Mouse (Mus musculus): ENCODE data around the gene Ly6g6c.
A peak's percentile ranks its signal among the peaks of the same experiment; 100 is the strongest.
"Not testable (repeated sequence)": the region's sequence is repeated elsewhere in the genome, so short reads cannot be mapped to it uniquely, and the experiment has no call there.

The Ly6g6c gene

DNA sequence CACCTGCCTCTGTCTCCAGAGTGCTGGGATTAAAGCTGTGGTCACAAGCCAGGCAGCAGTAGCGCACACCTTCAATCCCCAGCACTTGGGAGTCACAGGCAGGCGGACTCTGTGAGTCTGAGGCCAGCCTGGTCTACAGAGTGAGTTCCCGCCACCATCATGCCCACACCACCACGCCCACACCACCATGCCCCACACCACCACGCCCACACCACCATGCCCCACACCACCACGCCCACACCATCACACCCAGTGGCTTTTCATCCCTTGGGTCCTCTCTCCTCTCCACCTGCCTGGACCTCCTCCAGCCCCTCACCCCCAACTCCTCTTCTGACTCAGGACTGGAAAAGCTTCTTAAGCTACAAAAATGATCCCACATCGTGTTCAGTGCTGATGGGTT is 33.3 kb upstream of the Ly6g6c start:
- no peak for DNase-seq (ENCODE audit: low read depth, low spot score)

GRCm38 (mm10) chr17:35032323-35032870 is 32.8 kb upstream of the Ly6g6c start:
- no peak for DNase-seq (ENCODE audit: low read depth, low spot score)

GRCm38 (mm10) chr17:35033703-35034102 is 31.5 kb upstream of the Ly6g6c start:
- not testable (repeated sequence) for DNase-seq (ENCODE audit: low read depth, low spot score)

DNA sequence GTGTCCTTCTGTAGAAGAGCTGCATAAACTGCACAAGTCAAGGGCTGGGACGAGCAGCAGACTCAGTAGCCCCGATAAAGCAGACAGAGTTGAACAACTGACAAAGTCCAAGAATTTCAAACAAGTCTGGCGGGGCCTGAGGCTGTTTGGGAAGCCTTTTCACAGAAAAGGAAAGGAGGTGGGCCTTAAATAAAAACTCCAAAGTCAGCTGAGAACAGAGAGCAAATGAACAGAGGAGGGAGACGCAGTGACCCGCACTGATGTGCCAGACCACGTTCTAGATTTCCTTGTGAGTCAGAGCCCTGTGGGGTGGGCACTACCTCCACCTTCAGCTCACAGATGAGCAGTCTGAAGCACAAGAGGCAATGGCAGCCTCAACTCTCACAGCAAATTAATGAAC is 30.3 kb upstream of the Ly6g6c start:
- no peak for DNase-seq (ENCODE audit: low read depth, low spot score)

GRCm38 (mm10) chr17:35039121-35039873 is 25.9 kb upstream of the Ly6g6c start:
- DNase-seq (ENCODE audit: low read depth, low spot score), result peak; percentile 91

DNA sequence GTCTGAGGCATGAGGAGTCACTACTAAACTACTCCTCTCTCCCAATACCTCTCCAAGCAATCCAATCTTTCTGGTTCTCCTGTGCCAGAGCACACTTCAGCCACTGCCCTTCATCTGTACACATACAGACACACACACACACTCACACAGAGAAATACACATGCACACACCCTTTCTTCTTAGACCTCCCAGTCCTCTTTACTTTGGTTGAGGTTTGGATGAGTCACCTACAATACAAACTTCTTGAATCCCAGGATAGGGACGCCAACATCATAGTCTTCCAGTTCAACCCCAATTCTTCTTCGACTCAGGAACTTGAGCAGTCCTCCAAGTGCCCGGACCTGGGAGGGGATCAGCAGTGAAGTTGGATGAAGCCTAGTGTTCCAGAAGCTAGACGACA is 21.4 kb upstream of the Ly6g6c start:
- peak; percentile 60 for DNase-seq (ENCODE audit: low read depth, low spot score)

- peak; percentile 60 for DNase-seq (ENCODE audit: low read depth, low spot score)
These were observed 20.0 kb upstream of the Ly6g6c start for GRCm38 (mm10) chr17:35044904-35045806.

DNA sequence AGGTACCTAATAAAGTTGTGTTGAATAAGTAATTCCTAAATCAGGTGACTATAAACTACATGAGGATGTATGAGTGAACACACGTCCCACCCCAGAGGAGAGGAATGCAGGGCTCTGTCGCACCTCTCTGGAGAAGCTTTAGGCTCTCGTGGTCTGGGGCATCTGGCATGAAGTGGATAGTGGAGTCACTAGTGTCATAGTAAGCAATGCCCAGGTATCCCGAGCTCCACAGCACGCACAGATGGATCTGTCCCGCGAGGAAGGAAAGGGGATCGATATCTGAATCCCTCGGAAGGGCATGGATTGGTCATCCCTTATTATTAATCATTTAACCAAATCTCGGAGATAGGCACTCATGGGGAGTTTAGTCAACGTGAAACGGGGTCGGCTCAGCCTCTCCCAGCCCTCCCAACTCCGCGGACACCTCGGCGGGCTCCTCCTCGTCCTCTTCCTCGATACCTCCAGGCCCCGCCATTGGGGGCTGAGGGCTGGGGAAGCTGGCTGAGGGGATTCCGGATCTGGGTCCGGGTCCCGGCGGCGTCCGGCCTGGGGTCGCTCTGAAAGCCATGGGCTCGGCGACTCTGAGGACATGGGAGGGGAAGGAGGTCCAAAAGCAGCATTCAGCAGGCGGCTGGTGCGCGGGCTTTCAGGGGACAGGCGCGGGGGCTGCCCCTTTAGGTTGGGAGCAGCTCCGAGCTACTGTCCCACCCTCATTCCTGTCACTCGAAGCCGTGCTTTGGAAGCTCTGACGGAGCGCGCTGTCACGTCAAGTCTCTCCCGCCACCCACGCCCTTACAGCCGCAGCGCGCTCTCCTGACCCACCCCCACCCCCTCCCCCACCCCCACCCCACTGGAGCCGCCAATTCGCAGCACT is 19.1 kb upstream of the Ly6g6c start:
- DNase-seq (ENCODE audit: low read depth, low spot score), result no peak

DNA sequence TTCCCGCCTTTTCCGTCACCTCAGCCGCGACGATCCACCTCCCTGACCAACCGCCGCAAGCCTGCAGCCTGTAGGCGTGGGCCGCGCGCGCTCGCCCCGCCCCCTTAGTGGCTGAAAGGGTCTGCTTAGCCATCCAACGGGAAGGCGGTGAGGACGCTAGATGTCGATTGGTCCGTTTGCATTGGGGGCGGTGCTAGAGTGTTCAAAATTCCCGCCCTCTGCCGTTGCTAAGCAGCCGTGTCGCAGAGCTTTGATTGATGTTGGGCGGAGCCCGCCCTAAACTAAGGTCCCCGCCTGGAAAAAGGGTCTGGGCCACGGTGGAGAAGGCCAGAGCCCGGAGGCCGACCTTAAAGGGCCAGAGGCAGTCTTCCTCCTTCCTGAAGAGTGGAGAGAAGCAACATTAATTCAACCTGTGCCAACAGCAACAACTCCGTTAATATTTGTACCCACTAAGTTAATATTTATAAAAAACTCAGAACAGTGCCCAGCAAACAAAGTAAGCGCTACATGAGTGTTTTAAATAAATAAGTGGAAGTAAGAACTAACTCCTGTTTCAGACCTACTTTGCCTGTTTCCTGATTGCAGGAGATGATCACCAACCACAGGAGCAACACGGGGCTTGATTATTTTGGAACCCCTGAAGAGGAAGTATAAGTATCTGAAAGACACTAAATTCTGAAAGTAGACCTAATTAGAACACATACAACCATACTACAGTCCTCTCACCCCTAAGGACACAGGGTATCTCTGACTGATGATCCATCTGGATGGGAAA is 18.3 kb upstream of the Ly6g6c start, which contains the start of gene Msh5:
TSS of gene Msh5 (minus strand) at position 65 of the 775 bp plus-strand sequence.
- DNase-seq (ENCODE audit: low read depth, low spot score), result peak; percentile 97

GRCm38 (mm10) chr17:35047688-35048087 is 17.5 kb upstream of the Ly6g6c start:
- no peak for DNase-seq (ENCODE audit: low read depth, low spot score)

DNA sequence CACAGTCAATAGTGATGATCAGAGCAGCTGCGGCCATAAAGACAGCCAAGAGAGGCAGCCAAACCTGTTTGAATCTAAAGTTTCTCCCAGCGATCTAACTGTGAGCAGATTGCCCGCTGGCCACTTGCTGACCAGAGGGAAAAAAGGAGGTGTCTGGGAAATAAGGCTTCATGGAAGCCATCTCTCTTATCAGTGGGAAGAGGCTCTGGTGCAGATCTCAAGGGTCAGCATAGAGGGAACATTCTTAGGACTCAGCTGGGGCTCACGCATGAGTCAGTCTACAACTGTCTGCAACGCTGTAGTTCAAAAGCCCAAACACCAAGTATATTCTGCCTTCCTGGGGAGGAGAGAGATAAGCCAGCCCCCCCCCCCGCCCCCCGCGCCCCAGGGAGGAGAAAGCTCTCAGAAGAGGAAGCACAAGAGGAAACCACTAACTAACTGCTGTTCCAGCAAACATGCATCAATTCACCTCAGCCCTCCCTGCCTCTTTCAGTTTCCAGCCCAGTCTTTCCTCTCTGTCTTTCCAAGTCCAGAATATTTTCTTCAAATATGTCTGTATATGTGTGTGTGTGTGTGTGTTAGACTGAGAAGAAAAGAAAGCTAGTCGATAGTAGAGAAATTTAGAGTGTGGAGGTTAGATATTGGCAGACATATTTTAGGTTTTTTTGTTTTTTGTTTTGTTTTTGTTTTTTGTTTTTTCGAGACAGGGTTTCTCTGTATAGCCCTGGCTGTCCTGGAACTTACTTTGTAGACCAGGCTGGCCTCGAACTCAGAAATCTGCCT is 16.8 kb upstream of the Ly6g6c start:
- DNase-seq (ENCODE audit: low read depth, low spot score), result peak; percentile 68

GRCm38 (mm10) chr17:35048932-35049440 is 16.2 kb upstream of the Ly6g6c start:
- DNase-seq (ENCODE audit: low read depth, low spot score), result no peak

DNA sequence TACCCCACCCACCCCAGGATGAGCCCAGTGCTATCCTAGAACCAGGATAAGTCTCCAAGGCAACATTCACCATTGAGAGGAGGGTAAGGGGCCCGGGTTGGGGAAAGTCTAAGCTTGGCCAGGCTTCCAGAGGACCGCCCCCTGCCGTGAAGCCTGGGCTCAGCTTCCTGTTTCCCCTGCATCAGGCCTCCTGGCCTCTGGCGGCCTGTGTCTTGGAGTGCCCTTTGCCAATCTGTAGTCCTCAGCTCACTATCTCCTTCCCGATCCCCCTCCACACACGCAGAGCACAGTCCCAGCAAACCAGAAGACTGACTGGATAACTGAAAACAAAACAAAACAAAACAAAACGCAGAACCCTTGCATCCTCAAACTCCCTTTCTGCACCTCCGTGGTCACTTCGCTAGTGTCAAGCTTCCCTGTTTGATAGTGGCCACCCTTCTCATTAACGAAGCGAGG is 15.6 kb upstream of the Ly6g6c start, which contains the start of gene Clic1:
TSS of gene Clic1 (plus strand) at position 406 of the 456 bp plus-strand sequence.
- DNase-seq (ENCODE audit: low read depth, low spot score), result peak; percentile 85

GRCm38 (mm10) chr17:35050126-35050750 is 14.9 kb upstream of the Ly6g6c start:
- DNase-seq (ENCODE audit: low read depth, low spot score), result peak; percentile 87

DNA sequence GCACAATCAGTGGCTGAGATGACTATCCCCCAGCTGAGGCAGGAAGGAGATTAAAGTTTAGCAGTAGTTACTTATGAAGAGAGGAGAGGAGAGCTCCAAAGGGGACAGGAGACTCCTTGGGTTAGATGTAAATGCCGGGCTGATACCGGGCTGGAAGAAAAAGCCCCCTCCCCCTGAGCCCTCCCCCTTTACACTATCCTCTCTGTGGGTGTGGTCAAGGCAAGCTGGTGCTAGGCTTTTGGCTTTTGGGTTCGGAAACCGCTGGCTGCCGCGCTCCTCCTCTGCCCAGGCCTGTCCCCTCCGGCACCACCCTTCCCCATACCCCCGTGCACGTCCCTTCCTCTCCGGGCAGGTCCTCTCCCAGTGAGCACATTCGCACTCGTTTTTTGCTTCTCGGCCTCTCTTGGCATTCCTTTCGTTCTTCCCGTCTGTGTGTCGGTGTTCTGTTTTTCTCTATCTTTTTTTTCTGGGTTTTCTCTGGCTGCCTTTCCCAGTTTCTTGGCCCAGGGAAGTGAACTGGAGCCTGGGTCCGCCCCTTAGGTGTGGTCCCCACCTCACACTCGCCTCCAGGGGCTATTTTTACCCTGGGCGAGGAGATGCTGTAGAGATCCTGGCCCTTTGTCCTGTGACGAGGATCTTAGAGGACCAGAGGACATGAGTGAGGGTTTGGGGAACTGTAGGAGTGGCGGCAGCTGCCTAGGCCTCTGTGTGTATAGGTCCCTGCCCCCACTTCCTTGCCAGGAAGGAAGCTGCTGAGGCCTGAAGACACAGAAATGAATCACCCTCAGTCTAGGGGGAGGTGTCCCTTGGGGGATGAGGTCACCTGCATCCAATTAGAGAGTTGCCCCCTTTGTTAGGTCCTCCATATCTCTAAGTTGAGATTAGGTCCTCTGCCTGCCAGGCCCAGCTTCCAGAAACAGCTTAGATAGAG is 13.8 kb upstream of the Ly6g6c start:
- DNase-seq (ENCODE audit: low read depth, low spot score), result peak; percentile 94

DNA sequence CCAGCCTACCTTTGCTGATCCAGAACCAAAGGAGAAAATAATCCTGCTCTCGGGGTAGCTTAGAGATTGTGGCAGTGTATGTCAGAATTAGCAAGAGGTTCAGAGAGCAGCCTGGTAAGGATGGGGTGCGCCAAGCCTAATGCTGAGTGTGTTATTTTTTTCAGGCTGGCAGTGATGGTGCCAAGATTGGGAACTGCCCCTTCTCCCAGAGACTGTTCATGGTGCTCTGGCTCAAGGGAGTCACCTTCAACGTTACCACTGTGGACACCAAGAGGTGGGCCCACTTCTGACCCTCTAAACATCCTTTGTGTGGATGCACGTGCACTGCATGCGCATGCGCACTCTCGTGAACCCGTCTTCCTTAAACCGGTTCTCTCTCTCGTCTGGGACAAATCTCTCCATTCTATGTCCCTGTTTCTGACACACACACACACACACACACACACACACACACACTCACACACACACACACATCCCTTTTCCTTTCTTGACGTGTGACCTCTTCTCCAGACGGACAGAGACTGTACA is 12.9 kb upstream of the Ly6g6c start:
- DNase-seq (ENCODE audit: low read depth, low spot score), result no peak

DNA sequence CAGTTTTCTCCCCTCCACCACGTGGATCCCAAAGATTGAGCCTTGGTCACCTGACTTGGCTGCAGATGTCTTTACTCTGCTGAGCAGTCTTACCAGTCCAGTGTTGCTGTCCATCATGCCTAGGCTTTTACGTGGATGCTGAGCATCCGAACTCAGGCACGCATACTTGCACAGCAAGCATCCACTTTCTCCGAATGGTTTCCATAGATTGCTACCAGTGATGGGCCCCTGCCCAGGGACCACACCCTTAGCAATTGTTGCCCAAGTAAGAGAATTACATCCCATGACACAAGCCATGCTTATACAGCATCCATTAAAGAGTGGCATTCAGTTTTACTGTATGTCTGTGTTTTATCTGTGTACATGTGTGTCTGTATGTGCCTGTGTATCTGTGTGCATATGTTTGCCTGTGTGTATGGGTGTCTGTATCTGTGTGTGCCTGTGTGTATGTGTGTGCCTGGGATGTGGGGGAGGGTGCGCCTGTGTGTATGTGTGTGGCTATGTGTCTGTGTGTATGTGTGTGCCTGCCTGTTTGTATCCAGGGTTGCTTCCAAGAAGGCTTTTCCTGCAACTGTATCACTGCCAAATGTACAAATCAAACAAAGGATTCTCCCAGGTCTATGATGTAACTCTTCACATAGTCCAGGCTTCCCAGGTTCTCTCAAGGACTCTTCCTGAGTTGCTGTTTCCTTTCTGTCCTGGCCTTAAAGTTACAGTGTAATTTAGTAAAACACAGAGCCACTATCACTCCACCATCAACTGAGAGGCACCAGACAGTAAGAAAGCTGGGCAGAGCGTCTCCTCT is 9.3 kb upstream of the Ly6g6c start:
- no peak for DNase-seq (ENCODE audit: low read depth, low spot score)
